Mouse (Mus musculus) limb, embryonic 12.5 days (tissue): ENCODE measurements around the gene Cyyr1. TPM values are rescaled to one million over a fixed set of nuclear protein-coding genes. Genes with fewer than 3 reads are reported as not detected.

Experiments
- polyA plus RNA-seq: library from polyadenylated mRNA; unstranded; fragments of >200 nt; fragmentation: Nextera tagmentation; extraction: Ambion mirVana; gene quantifications from 2 replicates; pipeline ENCODE4 v1.2.1, GENCODE M21; 2016

The Cyyr1 gene
- polyA plus RNA-seq, 1 experiment from 2014 or later = 3.8 TPM

Other genes starting within 250 kb of the Cyyr1 start
- 52.4 and 55.7 TPM in 2 replicates for gene Adamts1, start 249.7 kb upstream of the Cyyr1 start, polyA plus RNA-seq